Mouse (Mus musculus): Measurements from ENCODE around the gene Dmgdh.

- TF ChIP-seq CTCF (IDR thresholded peaks at IDR 0.05; ENCODE audit: low read depth) (no peak), EP300 (optimal IDR thresholded peaks at IDR 0.05) (no peak)
Measured at GRCm38 (mm10) chr13:93687321-93687720, 13.1 kb downstream of the Dmgdh start.
